Mouse (Mus musculus) ES-E14 (cell line): Measurements from ENCODE around the gene Men1. TPM values are rescaled to one million over a fixed set of nuclear protein-coding genes. Genes with fewer than 3 reads are reported as not detected.

ENCODE experiments used
- DNase-seq: peaks from one replicate; pipeline ENCODE4 v3.0.0-alpha.2; 2013; ENCODE audit warnings: low read depth, low spot score
- H3K27ac ChIP-seq: 2 replicates; pipeline ENCODE4 v1.5.1; 2012; ENCODE audit warnings: low read depth, mild to moderate bottlenecking, low read length, moderate library complexity, mixed read lengths; ENCODE audit not compliant: poor library complexity, insufficient read depth, severe bottlenecking
- H3K36me3 ChIP-seq: 2 replicates; pipeline ENCODE4 v1.6.1; 2012; ENCODE audit warnings: mild to moderate bottlenecking, low read length, moderate library complexity, mixed read lengths; ENCODE audit not compliant: control insufficient read depth, poor library complexity, insufficient read depth, severe bottlenecking
- H3K4me1 ChIP-seq, 2 experiments: fragments of 150-350 bp in 1 of 2; sonication (generic) in 1 of 2; 2 replicates each; pipeline ENCODE4 v1.6.1; 2012; ENCODE audit warnings: low read length in 2 of 2, mild to moderate bottlenecking in 1 of 2, mixed read lengths in 1 of 2; ENCODE audit not compliant: control insufficient read depth in 2 of 2, insufficient read depth in 2 of 2, poor library complexity in 1 of 2
- H3K4me3 ChIP-seq, 2 experiments: fragments of 150-350 bp in 1 of 2; sonication (generic) in 1 of 2; 2 replicates each; pipeline ENCODE4 v1.5.1; 2012; ENCODE audit warnings: low read length in 2 of 2, low read depth in 1 of 2, mild to moderate bottlenecking in 1 of 2, mixed read lengths in 1 of 2; ENCODE audit not compliant: insufficient read depth in 1 of 2, poor library complexity in 1 of 2, severe bottlenecking in 1 of 2
- H3K9ac ChIP-seq: 2 replicates; pipeline ENCODE4 v1.6.1; 2012; ENCODE audit warnings: low read depth, mild to moderate bottlenecking, low read length, mixed read lengths; ENCODE audit not compliant: poor library complexity, insufficient read depth, severe bottlenecking
- H3K9me3 ChIP-seq: fragments of 150-350 bp; sonication (generic); 2 replicates; pipeline ENCODE4 v1.6.1; 2012; ENCODE audit warnings: low read depth, mild to moderate bottlenecking, low read length; ENCODE audit not compliant: control insufficient read depth, insufficient read depth
- CHD2 ChIP-seq: IDR thresholded peaks from 2 replicates; pipeline ENCODE4 v1.6.1; 2014; ENCODE audit warnings: mild to moderate bottlenecking, low read depth, low read length, inconsistent platforms
- HCFC1 ChIP-seq: IDR thresholded peaks from 2 replicates; pipeline ENCODE4 v1.6.1; 2012; ENCODE audit warnings: low read length, inconsistent platforms, borderline replicate concordance; ENCODE audit not compliant: insufficient read depth
- MAFK ChIP-seq: IDR thresholded peaks from 2 replicates; pipeline ENCODE4 v1.6.1; 2014; ENCODE audit warnings: mild to moderate bottlenecking, low read depth, low read length, inconsistent platforms; ENCODE audit not compliant: insufficient read depth
- ZC3H11A ChIP-seq: IDR thresholded peaks from 2 replicates; pipeline ENCODE4 v1.6.1; 2012; ENCODE audit warnings: low read depth, mild to moderate bottlenecking, inconsistent platforms, low read length, borderline replicate concordance
- ZNF384 ChIP-seq: IDR thresholded peaks from 2 replicates; pipeline ENCODE4 v1.6.1; 2012; ENCODE audit warnings: low read depth, low read length, inconsistent platforms
- in situ Hi-C, 2 experiments: fragments of 600-800 bp; cut with MboI; formaldehyde crosslinking; loops; one replicate each; pipeline ENCODE4 v1.15.1; 2025; ENCODE audit warnings: low sequenced_read_pairs in 2 of 2, inconsistent platforms in 1 of 2; ENCODE audit not compliant: unreplicated experiment in 2 of 2
- total RNA-seq: library from RNA; depleted of rRNA; stranded (reverse); fragments of 300-350 nt; gene quantifications from 2 replicates; pipeline ENCODE4 v1.2.3, GENCODE M21; 2012; rRNA removed

Men1 gene
- 60.4 and 65.6 TPM in 2 replicates for total RNA-seq

- Histone ChIP-seq H3K27ac (peak within 1 kb of the TSS; percentile 9), H3K9me3 (no peaks in the 10 kb centered on the region), H3K4me3 (peak within 1 kb of the TSS; percentile 81 to 94), H3K9ac (peak within 1 kb of the TSS; percentile 83), H3K4me1 (peaks cover 5 to 15% of the 10 kb centered on the region in 2 experiments), H3K36me3 (peaks cover 27% of the 10 kb centered on the region)
- TF ChIP-seq ZNF384 (no peak), HCFC1 (peak; percentile 94), MAFK (no peak), CHD2 (peak; percentile 63), ZC3H11A (no peak)
- peak; percentile 93 for DNase-seq
- in situ Hi-C loops, result no loop called here
Observed at GRCm38 (mm10) chr19:6334673-6335457, at the start of gene Men1. Men1 (plus strand) TSS chr19:6334979.

DNA sequence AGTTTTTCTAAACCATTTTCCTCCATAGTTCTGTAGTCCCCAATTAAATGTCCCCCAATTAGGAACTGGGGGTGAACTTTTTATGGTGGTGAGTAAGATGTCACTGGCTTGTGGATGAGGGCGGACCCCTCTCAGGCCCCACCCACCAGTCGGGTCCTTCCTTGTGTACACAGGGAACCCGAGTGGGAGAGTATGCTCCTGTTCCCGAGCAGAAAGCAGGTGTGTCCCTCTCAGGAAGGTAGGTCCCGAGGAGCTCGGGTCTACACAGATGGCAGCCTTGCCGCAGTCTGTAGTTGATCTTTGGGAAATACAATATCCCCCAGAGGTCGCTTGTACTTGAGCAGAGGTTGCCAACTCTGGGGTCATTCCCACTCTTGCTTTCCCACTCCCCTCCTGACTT lies 49.6 kb upstream of the Men1 start:
- H3K4me1 ChIP-seq, result peaks cover 0 to 13% of the 10 kb centered on the region in 2 experiments; a peak in 2 of 4 replicates
- H3K9me3 ChIP-seq, result no peaks in the 10 kb centered on the region
- no peak overlapping the region for H3K9ac ChIP-seq
- DNase-seq, result no peak
- TF ChIP-seq CHD2, result no peak
- TF ChIP-seq HCFC1, result no peak
- no peak for TF ChIP-seq ZC3H11A
- no peak for TF ChIP-seq MAFK
- no peak for TF ChIP-seq ZNF384
- H3K27ac ChIP-seq, result no peak overlapping the region
- no peak overlapping the region for H3K4me3 ChIP-seq
- peaks cover 44% of the 10 kb centered on the region for H3K36me3 ChIP-seq
- in situ Hi-C loops, result no loop called here

DNA sequence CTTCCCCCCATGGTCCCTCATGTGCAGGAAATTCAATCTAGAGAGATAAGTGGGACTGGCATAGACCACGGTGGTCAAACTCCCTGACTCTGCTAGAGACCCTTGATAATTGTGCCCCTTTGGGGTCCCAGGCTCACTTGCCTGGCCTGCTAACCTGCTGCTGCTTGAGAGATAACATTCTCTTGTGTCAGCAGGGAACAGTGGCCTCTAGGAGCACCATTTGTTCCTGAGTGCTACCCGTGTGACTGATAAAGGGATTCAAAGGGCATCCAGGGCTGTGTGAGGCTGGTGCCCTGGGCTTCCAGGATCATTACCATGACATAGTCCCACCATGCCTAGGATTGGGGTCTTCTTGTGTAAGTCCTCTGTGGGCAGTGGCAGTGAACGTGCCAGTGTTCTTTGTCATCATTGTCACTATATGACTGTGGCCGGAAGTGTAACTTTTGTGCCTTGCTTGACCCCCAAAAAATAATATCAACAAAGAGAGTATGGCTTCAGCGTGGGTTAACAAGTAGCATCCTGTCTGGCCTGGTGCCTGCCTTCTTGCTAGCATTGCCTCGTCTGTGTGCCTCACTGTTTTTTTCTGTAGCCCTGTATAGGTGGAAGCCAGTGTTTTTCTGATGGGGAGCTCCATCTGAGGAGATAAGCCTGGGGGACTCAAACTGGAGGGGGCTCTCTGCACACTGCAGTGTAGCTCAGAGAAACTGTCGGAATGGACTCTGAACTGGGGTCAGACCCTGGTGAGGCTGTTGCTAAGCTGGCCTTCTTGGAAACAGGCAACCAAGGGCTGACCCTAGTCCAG lies 48.9 kb upstream of the Men1 start:
- Histone ChIP-seq H3K9ac (no peak overlapping the region), H3K9me3 (no peaks in the 10 kb centered on the region), H3K4me3 (no peak overlapping the region), H3K4me1 (peaks cover 0 to 15% of the 10 kb centered on the region in 2 experiments; a peak in 2 of 4 replicates), H3K27ac (no peak overlapping the region), H3K36me3 (peaks cover 40% of the 10 kb centered on the region)
- in situ Hi-C loops, result no loop called here
- no peak for TF ChIP-seq MAFK
- TF ChIP-seq ZNF384, result no peak
- no peak for TF ChIP-seq HCFC1
- no peak for TF ChIP-seq CHD2
- TF ChIP-seq ZC3H11A, result no peak
- no peak for DNase-seq

DNA sequence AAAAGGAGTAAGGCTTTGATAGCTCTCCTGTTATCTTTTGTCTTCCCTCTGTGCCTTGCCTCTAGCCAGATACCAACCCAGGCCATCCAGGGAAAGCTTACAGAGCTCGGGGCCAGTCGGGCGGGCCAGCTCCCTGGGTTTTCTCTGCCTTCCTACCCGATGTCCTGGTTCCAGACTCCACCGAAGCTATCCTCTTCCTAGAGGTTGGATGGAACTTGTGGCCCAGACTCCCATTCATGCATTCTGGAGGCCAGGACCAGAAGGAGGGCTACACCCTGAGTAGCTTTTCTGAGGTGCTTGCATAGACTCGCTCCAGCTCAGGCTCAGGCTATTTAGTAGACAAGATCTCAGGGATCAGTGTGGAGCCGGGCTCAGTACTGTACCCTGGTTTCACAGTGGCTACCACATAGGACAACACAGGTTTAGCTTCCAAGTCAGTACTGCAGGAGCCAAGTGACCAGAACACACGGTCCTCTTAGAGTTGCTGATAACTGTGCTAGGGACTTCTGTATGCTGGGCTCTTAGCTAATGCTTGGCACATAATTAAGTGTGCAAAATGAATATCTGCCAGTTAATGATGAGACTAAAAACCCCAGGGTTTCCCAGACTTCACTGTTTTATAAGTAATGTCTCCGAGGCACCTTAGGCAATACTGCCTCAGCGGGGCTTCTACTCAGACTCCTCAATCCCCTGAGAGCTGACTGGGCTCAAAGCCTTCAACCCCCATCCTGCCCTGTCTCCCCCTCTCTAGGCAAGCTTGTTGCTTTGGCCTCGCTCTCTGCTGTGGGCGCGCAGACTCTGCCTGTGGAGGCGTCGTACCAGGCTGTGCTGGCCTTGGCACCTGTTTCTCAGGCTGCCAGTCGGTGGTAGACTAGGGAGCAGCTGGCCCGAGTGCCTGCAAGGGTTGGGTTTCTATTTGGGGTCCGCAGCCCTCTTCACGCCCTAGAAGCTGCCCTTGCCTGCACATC lies 48.1 kb upstream of the Men1 start:
- in situ Hi-C loops, result no loop called here
- peaks cover 0 to 17% of the 10 kb centered on the region in 2 experiments; a peak in 2 of 4 replicates for H3K4me1 ChIP-seq
- peaks cover 32% of the 10 kb centered on the region for H3K36me3 ChIP-seq

More for the DNA sequence above, 48.1 kb upstream of the Men1 start:
- H3K9me3 ChIP-seq, result no peaks in the 10 kb centered on the region
- H3K4me3 ChIP-seq, result no peak overlapping the region
- no peak for DNase-seq
- no peak for TF ChIP-seq ZNF384
- TF ChIP-seq MAFK, result no peak
- TF ChIP-seq ZC3H11A, result no peak
- TF ChIP-seq HCFC1, result no peak
- TF ChIP-seq CHD2, result no peak
- H3K27ac ChIP-seq, result no peak overlapping the region
- no peak overlapping the region for H3K9ac ChIP-seq
